ENCODE assay signal across 10 mouse cellular contexts in the genomic region with DNA sequence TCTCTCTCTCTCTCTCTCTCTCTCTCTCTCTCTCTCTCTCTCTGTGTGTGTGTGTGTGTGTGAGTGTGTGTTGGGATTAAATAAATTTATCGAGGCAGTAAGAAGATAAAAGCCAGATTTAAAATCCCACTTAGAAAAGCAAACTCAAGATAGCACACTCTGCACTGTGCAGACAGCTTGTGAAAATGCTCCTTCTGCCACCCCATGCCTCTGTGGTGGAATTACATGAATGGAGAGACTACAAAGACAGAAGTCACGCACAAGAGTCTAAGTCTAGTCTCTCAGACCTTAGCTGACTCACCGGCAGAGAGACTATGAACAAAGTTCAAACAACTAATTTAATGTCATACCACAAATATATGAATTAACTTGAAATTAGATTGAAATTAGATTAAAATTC.
A peak's percentile ranks its signal among the peaks of the same experiment; 100 is the strongest.
DNase-seq lines count a peak whose midpoint lies in the region; ATAC-seq and TF ChIP-seq lines count a peak whose summit lies in the region.
"Had no signal": no experiment of that assay in that cellular context is flagged by ENCODE, and none has a peak within 500 bp of the region (broad histone marks: within the 10 kb centered on the region; RNA-seq: fewer than 3 reads in every experiment).

No protein-coding gene starts in this region.

- no peaks in the 10 kb centered on the region for H3K9me3 ChIP-seq in forebrain, embryonic 14.5 days (replicated peaks; ENCODE audit: control insufficient read depth, low read length)
- no peaks in the 10 kb centered on the region for H3K9me3 ChIP-seq in forebrain, embryonic 10.5 days
- no peaks in the 10 kb centered on the region for H3K9me3 ChIP-seq in midbrain, embryonic 15.5 days
- no peaks in the 10 kb centered on the region for H3K9me3 ChIP-seq in midbrain, embryonic 11.5 days (ENCODE audit: control insufficient read depth, low read length)
- H3K9me3 ChIP-seq: embryonic facial prominence, embryonic 15.5 days had no signal

- no peaks in the 10 kb centered on the region for H3K27me3 ChIP-seq in forebrain, embryonic 14.5 days (replicated peaks; ENCODE audit: control insufficient read depth, insufficient read depth, low read length)
- H3K27me3 ChIP-seq in forebrain, embryonic 10.5 days (ENCODE audit: poor library complexity, severe bottlenecking): no peaks in the 10 kb centered on the region
- no peaks in the 10 kb centered on the region for H3K27me3 ChIP-seq in kidney, adult 2 months (replicated peaks; ENCODE audit: control insufficient read depth, insufficient read depth, low read length)
- H3K27me3 ChIP-seq in midbrain, embryonic 15.5 days (replicated peaks): no peaks in the 10 kb centered on the region
- no peaks in the 10 kb centered on the region for H3K27me3 ChIP-seq in midbrain, embryonic 11.5 days (ENCODE audit: control insufficient read depth, insufficient read depth, low read length)
- H3K27me3 ChIP-seq: embryonic facial prominence, embryonic 15.5 days had no signal

- H3K9ac ChIP-seq in forebrain, embryonic 14.5 days (ENCODE audit: low read length): no peak overlapping the region
- H3K9ac ChIP-seq in midbrain, embryonic 15.5 days: no peak overlapping the region
- no peak overlapping the region for H3K9ac ChIP-seq in midbrain, embryonic 11.5 days (ENCODE audit: low read length)
- H3K9ac ChIP-seq: embryonic facial prominence, embryonic 15.5 days had no signal

- H3K4me3 ChIP-seq in forebrain, embryonic 14.5 days (ENCODE audit: low read depth, low read length): no peak overlapping the region
- H3K4me3 ChIP-seq in forebrain, embryonic 10.5 days: no peak overlapping the region
- H3K4me3 ChIP-seq in kidney, adult 2 months (ENCODE audit: insufficient read depth, low read depth, low read length): no peak overlapping the region
- no peak overlapping the region for H3K4me3 ChIP-seq in midbrain, embryonic 15.5 days
- no peak overlapping the region for H3K4me3 ChIP-seq in midbrain, embryonic 11.5 days (ENCODE audit: low read depth, low read length)
- H3K4me3 ChIP-seq: embryonic facial prominence, embryonic 15.5 days had no signal

- no peak overlapping the region for H3K4me2 ChIP-seq in forebrain, embryonic 14.5 days (ENCODE audit: low read length)
- no peak overlapping the region for H3K4me2 ChIP-seq in midbrain, embryonic 15.5 days
- H3K4me2 ChIP-seq in midbrain, embryonic 11.5 days: no peak overlapping the region
- H3K4me2 ChIP-seq: embryonic facial prominence, embryonic 15.5 days had no signal

- no peak for ATAC-seq in forebrain, embryonic 14.5 days
- peak; percentile 66; the same call in 1 of the 2 replicates for ATAC-seq in midbrain, embryonic 15.5 days (replicated peaks)
- ATAC-seq in midbrain, embryonic 11.5 days (ENCODE audit: low FRiP score): no peak

- H3K4me1 ChIP-seq in forebrain, embryonic 14.5 days (ENCODE audit: control insufficient read depth, insufficient read depth, low read length): no peaks in the 10 kb centered on the region
- no peaks in the 10 kb centered on the region for H3K4me1 ChIP-seq in forebrain, embryonic 10.5 days
- no peaks in the 10 kb centered on the region for H3K4me1 ChIP-seq in kidney, adult 2 months (ENCODE audit: control insufficient read depth, insufficient read depth, low read length)
- H3K4me1 ChIP-seq in midbrain, embryonic 15.5 days: no peaks in the 10 kb centered on the region
- no peaks in the 10 kb centered on the region for H3K4me1 ChIP-seq in midbrain, embryonic 11.5 days (ENCODE audit: control insufficient read depth, insufficient read depth, low read length)
- H3K4me1 ChIP-seq: embryonic facial prominence, embryonic 15.5 days had no signal

- peak; percentile 34; the same call in 1 of the 2 replicates for TF ChIP-seq CTCF in kidney, adult 2 months (conservative IDR thresholded peaks at IDR 0.05; ENCODE audit: insufficient read depth, insufficient read length, low read depth, low read length)

- no peak for TF ChIP-seq POLR2A in kidney, adult 2 months (IDR thresholded peaks at IDR 0.05; ENCODE audit: low read depth, low read length)

- H3K36me3 ChIP-seq in forebrain, embryonic 14.5 days (ENCODE audit: control insufficient read depth, insufficient read depth, low read length): no peaks in the 10 kb centered on the region
- H3K36me3 ChIP-seq in forebrain, embryonic 10.5 days (replicated peaks): no peaks in the 10 kb centered on the region
- H3K36me3 ChIP-seq in kidney, adult 2 months (ENCODE audit: control insufficient read depth, insufficient read depth, low read length): no peaks in the 10 kb centered on the region; the same call in 1 of the 2 replicates
- no peaks in the 10 kb centered on the region for H3K36me3 ChIP-seq in midbrain, embryonic 15.5 days (replicated peaks)
- H3K36me3 ChIP-seq in midbrain, embryonic 11.5 days (ENCODE audit: control insufficient read depth, insufficient read depth, low read length): no peaks in the 10 kb centered on the region
- H3K36me3 ChIP-seq: embryonic facial prominence, embryonic 15.5 days had no signal

- WGBS in forebrain, embryonic 14.5 days: 79% methylated on average over 3 of the region's 3 CpGs
- WGBS in forebrain, embryonic 10.5 days: 93% methylated on average over 3 of the region's 3 CpGs
- 67% methylated on average over 3 of the region's 3 CpGs for WGBS in kidney, adult 2 months
- WGBS in midbrain, embryonic 15.5 days: 64% methylated on average over 3 of the region's 3 CpGs
- WGBS in midbrain, embryonic 11.5 days: 85% methylated on average over 3 of the region's 3 CpGs

- no peak overlapping the region for H3K27ac ChIP-seq in forebrain, embryonic 14.5 days (ENCODE audit: low read depth, low read length)
- no peak overlapping the region for H3K27ac ChIP-seq in forebrain, embryonic 10.5 days
- no peak overlapping the region for H3K27ac ChIP-seq in kidney, adult 2 months (ENCODE audit: insufficient read depth, low read depth, low read length)
- H3K27ac ChIP-seq in midbrain, embryonic 15.5 days: no peak overlapping the region
- H3K27ac ChIP-seq in midbrain, embryonic 11.5 days (ENCODE audit: low read depth, low read length): no peak overlapping the region
- H3K27ac ChIP-seq: embryonic facial prominence, embryonic 15.5 days had no signal

- DNase-seq in forebrain, embryonic 14.5 days (ENCODE audit: low spot score): peak; percentile 24
- no peak for DNase-seq in forebrain, embryonic 10.5 days (ENCODE audit: extremely low spot score, low spot score)
- no peak for DNase-seq in kidney, adult 2 months
- DNase-seq in kidney, adult 9 months: no peak
- DNase-seq in midbrain, embryonic 11.5 days (ENCODE audit: low spot score, missing footprints): no peak
- DNase-seq in telencephalon, adult 2 months (ENCODE audit: low read depth, low spot score): peak; percentile 56
- DNase-seq in yolk sac, embryonic 10.5 days (ENCODE audit: low spot score): no peak
- DNase-seq: gastrocnemius, postnatal 14 days had no signal

Comparison
In these comparisons a context has a peak if more than half of its experiments do, and no peak if none do; other contexts are left out.
1. DNase-seq: peak in forebrain, embryonic 14.5 days (single experiment) and telencephalon, adult 2 months (single experiment); none in forebrain, embryonic 10.5 days (single experiment), kidney, adult 2 months (single experiment), kidney, adult 9 months (single experiment), midbrain, embryonic 11.5 days (single experiment) and yolk sac, embryonic 10.5 days (single experiment).